Mouse (Mus musculus): Measurements from ENCODE around the gene Wdr43.

GRCm38 (mm10) chr17:71669511-71669910 is 53.8 kb downstream of the Wdr43 start:
- TF ChIP-seq CTCF (IDR thresholded peaks at IDR 0.05; ENCODE audit: low read depth) (peak; percentile 45), EP300 (IDR thresholded peaks at IDR 0.05; ENCODE audit: low read depth) (no peak)
